Mouse (Mus musculus) lung, adult 2 months (tissue): ENCODE results near the gene Gm20388.

Experiments
- CTCF ChIP-seq: fragments of 200-500 bp; IDR thresholded peaks from 2 replicates; pipeline ENCODE4 v1.5.1; 2011; ENCODE audit warnings: mild to moderate bottlenecking, low read length, control low read depth; ENCODE audit not compliant: insufficient read depth
- POLR2A ChIP-seq: fragments of 200-500 bp; IDR thresholded peaks from 2 replicates; pipeline ENCODE4 v1.6.1; 2011; ENCODE audit warnings: low read depth, mild to moderate bottlenecking, control low read depth, low read length, borderline replicate concordance; ENCODE audit errors: extremely low read depth

DNA sequence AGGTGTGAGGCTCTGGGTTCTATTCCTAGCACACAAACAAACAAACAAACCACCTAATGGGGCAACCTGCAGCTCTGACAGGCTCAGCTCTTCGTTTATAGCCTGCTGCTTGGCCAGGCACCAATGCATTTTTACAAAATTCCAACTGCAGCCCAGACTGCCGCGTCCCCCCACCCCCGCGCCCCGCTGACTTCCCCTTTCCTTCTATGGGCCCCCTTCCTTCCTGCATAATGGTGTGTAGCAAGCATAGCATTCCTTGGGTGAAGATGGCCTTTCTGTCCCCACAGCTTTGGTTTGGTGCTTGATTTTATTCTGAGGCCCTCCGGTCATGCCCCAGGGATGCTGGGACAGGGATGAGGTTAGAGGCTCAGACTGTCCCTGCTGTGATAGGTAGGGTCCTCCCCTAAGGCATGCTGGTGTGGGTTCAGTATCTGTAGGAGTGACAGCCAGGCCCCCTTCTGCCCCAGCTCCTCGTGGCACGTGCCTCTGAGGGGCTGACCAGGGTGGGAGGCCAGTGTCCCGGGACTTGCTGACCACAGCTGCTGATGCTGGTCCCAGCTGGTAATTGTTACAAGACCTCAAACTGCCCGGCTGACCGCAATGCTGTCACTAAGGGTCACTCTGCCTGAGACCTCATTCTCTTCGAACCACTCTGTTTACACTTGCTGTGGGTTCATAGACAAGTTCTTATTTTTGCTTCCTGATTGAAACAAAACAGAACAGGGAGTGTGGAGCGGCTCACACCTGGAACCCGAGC is 103.8 kb downstream of the Gm20388 start:
- TF ChIP-seq CTCF (no peak), POLR2A (no peak)
